Mouse (Mus musculus) kidney, postnatal 0 days (tissue): ENCODE measurements around the gene Atp5d. TPM values are rescaled to one million over a fixed set of nuclear protein-coding genes. Genes with fewer than 3 reads are reported as not detected.

Experiments
- ATAC-seq: fragments of 200-750 bp; cut with Nextera tagmentation; replicated peaks from 2 replicates; pipeline ENCODE4 v1.8.0; 2017; ENCODE audit warnings: low read depth, moderate number of reproducible peaks, moderate TSS enrichment, moderate library complexity; ENCODE audit not compliant: low FRiP score
- DNase-seq: peaks from one replicate; pipeline ENCODE4 v3.0.0-alpha.2; 2016; ENCODE audit warnings: low spot score
- H3K27ac ChIP-seq: fragments of 300-500 bp; sonication (generic); 2 replicates; pipeline ENCODE4 v1.5.1; 2014; ENCODE audit warnings: mild to moderate bottlenecking
- H3K27me3 ChIP-seq: fragments of 300-500 bp; sonication (generic); 2 replicates; pipeline ENCODE4 v1.6.1; 2014; ENCODE audit warnings: low read length, mixed read lengths; ENCODE audit not compliant: insufficient read depth
- H3K36me3 ChIP-seq: fragments of 300-500 bp; sonication (generic); 2 replicates; pipeline ENCODE4 v1.6.1; 2014; ENCODE audit warnings: low read length, mixed read lengths; ENCODE audit not compliant: insufficient read depth
- H3K4me1 ChIP-seq: fragments of 300-500 bp; sonication (generic); replicated peaks from 2 replicates; pipeline ENCODE4 v1.6.1; 2014; ENCODE audit warnings: antibody characterized with exemption, low read length, mixed read lengths; ENCODE audit not compliant: insufficient read depth
- H3K4me2 ChIP-seq: fragments of 300-500 bp; sonication (generic); 2 replicates; pipeline ENCODE4 v1.6.1; 2014; ENCODE audit warnings: mild to moderate bottlenecking, low read length, moderate library complexity, mixed read lengths
- H3K4me3 ChIP-seq: fragments of 300-500 bp; sonication (generic); replicated peaks from 2 replicates; pipeline ENCODE4 v1.5.1; 2014; ENCODE audit warnings: low read depth, low read length
- H3K9ac ChIP-seq: fragments of 300-500 bp; sonication (generic); 2 replicates; pipeline ENCODE4 v1.6.1; 2014; ENCODE audit warnings: low read depth, low read length
- H3K9me3 ChIP-seq: fragments of 300-500 bp; sonication (generic); replicated peaks from 2 replicates; pipeline ENCODE4 v1.6.1; 2016; ENCODE audit warnings: low read length, inconsistent platforms, mixed read lengths
- CTCF ChIP-seq: IDR thresholded peaks from 2 replicates; pipeline ENCODE4 v1.5.1; 2016; ENCODE audit warnings: antibody characterized with exemption, low read depth, mild to moderate bottlenecking, moderate library complexity
- WGBS: fragments of 180-500 bp; shearing (Covaris S2); extraction: QIAGEN DNeasy Blood & Tissue Kit; methylation state at CpG from one replicate; pipeline ENCODE4 v1.1.7; 2014; 5-methylcytosine and 5-hydroxymethylcytosine counted together
- polyA plus RNA-seq: library from polyadenylated mRNA; unstranded; fragments of >200 nt; fragmentation: Nextera tagmentation; extraction: Ambion mirVana; gene quantifications from 2 replicates; pipeline ENCODE4 v1.2.1, GENCODE M21; 2015

Gene Atp5d
- polyA plus RNA-seq, 1 experiment from 2014 or later: 936 TPM

GRCm38 (mm10) chr10:80136952-80137625 lies 1.3 kb upstream of the Atp5d start:
- H3K4me3 ChIP-seq: peak overlapping the region; percentile 69
- H3K4me1 ChIP-seq: peaks cover 23% of the 10 kb centered on the region; the same call in 1 of the 2 replicates
- 5% methylated on average over 28 of the region's 29 CpGs for WGBS
- no peak for TF ChIP-seq CTCF
- DNase-seq (no peak), ATAC-seq (0 out of 2 replicates have a peak, but pooled peaks have one; percentile 15)
- no peaks in the 10 kb centered on the region for H3K27me3 ChIP-seq
- no peaks in the 10 kb centered on the region for H3K9me3 ChIP-seq
- H3K36me3 ChIP-seq: no peaks in the 10 kb centered on the region
- H3K9ac ChIP-seq: peak overlapping the region; percentile 23; the same call in 1 of the 2 replicates
- peak overlapping the region; percentile 98 for H3K4me2 ChIP-seq
- 0 out of 2 replicates have a peak overlapping the region, but pooled peaks have one; percentile 25 for H3K27ac ChIP-seq

- Histone ChIP-seq H3K4me3 (peak overlapping the region; percentile 69), H3K4me1 (peaks cover 25% of the 10 kb centered on the region), H3K4me2 (peak overlapping the region; percentile 98), H3K9ac (peak overlapping the region; percentile 78), H3K27ac (peak overlapping the region; percentile 69), H3K27me3 (no peaks in the 10 kb centered on the region), H3K36me3 (no peaks in the 10 kb centered on the region), H3K9me3 (no peaks in the 10 kb centered on the region)
- WGBS: 7% methylated on average over 27 of the region's 33 CpGs
- ATAC-seq: no peak
- no peak for TF ChIP-seq CTCF
- DNase-seq: no peak
Observed at GRCm38 (mm10) chr10:80137626-80138552, 543 bp upstream of the Atp5d start.

DNA sequence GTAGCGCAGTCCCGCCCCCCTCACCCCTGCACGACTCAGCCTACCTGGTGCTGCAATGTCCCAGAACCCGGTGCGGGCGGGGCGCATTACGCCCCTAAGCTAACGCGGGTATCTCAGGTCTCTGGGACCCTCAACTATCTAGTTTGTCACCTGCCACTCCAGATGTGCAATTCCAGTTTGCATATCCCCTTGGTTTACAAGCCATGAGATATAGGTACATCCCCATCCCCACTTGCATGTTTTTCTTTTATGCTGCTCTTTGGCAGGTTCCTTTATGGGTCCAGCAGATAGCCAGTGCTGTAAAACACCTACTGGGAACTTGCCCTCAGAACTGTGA lies 975 bp downstream of the Atp5d start:
- 3% methylated on average over 10 of the region's 10 CpGs for WGBS
- H3K4me2 ChIP-seq: peak overlapping the region; percentile 98
- peaks cover 26% of the 10 kb centered on the region for H3K4me1 ChIP-seq
- DNase-seq (no peak), ATAC-seq (no peak)
- no peaks in the 10 kb centered on the region for H3K9me3 ChIP-seq
- TF ChIP-seq CTCF: no peak
- peaks cover 9% of the 10 kb centered on the region for H3K36me3 ChIP-seq
- peak overlapping the region; percentile 78 for H3K9ac ChIP-seq
- H3K27me3 ChIP-seq: no peaks in the 10 kb centered on the region
- H3K4me3 ChIP-seq: peak overlapping the region; percentile 69
- H3K27ac ChIP-seq: peak overlapping the region; percentile 69; the same call in 1 of the 2 replicates

GRCm38 (mm10) chr10:80139975-80140665 lies 1.7 kb downstream of the Atp5d start:
- Histone ChIP-seq H3K27ac (no peak overlapping the region), H3K36me3 (peaks cover 16% of the 10 kb centered on the region), H3K9me3 (no peaks in the 10 kb centered on the region), H3K4me2 (no peak overlapping the region), H3K4me1 (peaks cover 26% of the 10 kb centered on the region), H3K27me3 (no peaks in the 10 kb centered on the region), H3K9ac (no peak overlapping the region), H3K4me3 (no peak overlapping the region)
- TF ChIP-seq CTCF: no peak
- DNase-seq: no peak
- no peak for ATAC-seq
- 81% methylated on average over 11 of the region's 11 CpGs for WGBS

- no peaks in the 10 kb centered on the region for H3K9me3 ChIP-seq
- H3K27ac ChIP-seq: peak within 1 kb of the TSS; percentile 85
- DNase-seq (no peak), ATAC-seq (no peak)
- peaks cover 26% of the 10 kb centered on the region for H3K4me1 ChIP-seq
- H3K4me2 ChIP-seq: peak within 1 kb of the TSS; percentile 80
- 74% methylated on average over 10 of the region's 10 CpGs for WGBS
- H3K9ac ChIP-seq: 0 out of 2 replicates have a peak within 1 kb of the TSS, but pooled peaks have one; percentile 40
- H3K27me3 ChIP-seq: no peaks in the 10 kb centered on the region
- peak within 1 kb of the TSS; percentile 63 for H3K4me3 ChIP-seq
- no peak for TF ChIP-seq CTCF
- H3K36me3 ChIP-seq: peaks cover 20% of the 10 kb centered on the region
Observed at GRCm38 (mm10) chr10:80140666-80141035, 2.2 kb downstream of the Atp5d start, which contains the start of gene Cbarp. Gene Cbarp, minus strand, starts transcription at chr10:80140835.

- Histone ChIP-seq H3K27ac (peak overlapping the region; percentile 85), H3K4me1 (peaks cover 26% of the 10 kb centered on the region), H3K4me3 (peak overlapping the region; percentile 63), H3K27me3 (no peaks in the 10 kb centered on the region), H3K9me3 (no peaks in the 10 kb centered on the region), H3K9ac (0 out of 2 replicates have a peak overlapping the region, but pooled peaks have one; percentile 40), H3K36me3 (peaks cover 24% of the 10 kb centered on the region), H3K4me2 (peak overlapping the region; percentile 80)
- ATAC-seq: peak; percentile 53
- under 1% methylated on average over 29 of the region's 29 CpGs for WGBS
- DNase-seq: peak; percentile 95
- TF ChIP-seq CTCF: peak; percentile 75
Observed at GRCm38 (mm10) chr10:80141243-80141642, 2.8 kb downstream of the Atp5d start.
